Mouse (Mus musculus): Measurements from ENCODE around the gene Pcsk7. TPM values are rescaled to one million over a fixed set of nuclear protein-coding genes. Genes with fewer than 3 reads are reported as not detected.

Gene Pcsk7
- polyA plus RNA-seq, 1 experiment from 2014 or later, result 19.7 TPM

GRCm38 (mm10) chr9:45938952-45939637 lies 32.8 kb downstream of the Pcsk7 start:
- WGBS, result 80% methylated on average over 15 of the region's 15 CpGs
- no peak overlapping the region for H3K27ac ChIP-seq (ENCODE audit: poor library complexity, severe bottlenecking)
- H3K36me3 ChIP-seq, result peaks cover 59% of the 10 kb centered on the region
- H3K9me3 ChIP-seq (replicated peaks), result no peaks in the 10 kb centered on the region
- no peak overlapping the region for H3K4me3 ChIP-seq
- no peak overlapping the region for H3K9ac ChIP-seq
- no peak overlapping the region for H3K4me2 ChIP-seq
- H3K27me3 ChIP-seq (replicated peaks), result no peaks in the 10 kb centered on the region
- no peak for ATAC-seq (ENCODE audit: insufficient number of reproducible peaks, low FRiP score)
- H3K4me1 ChIP-seq (replicated peaks), result peaks cover 22% of the 10 kb centered on the region

GRCm38 (mm10) chr9:45939794-45940193 lies 33.5 kb downstream of the Pcsk7 start:
- H3K4me3 ChIP-seq, result no peak overlapping the region
- H3K27ac ChIP-seq (ENCODE audit: poor library complexity, severe bottlenecking), result no peak overlapping the region
- no peak overlapping the region for H3K9ac ChIP-seq
- WGBS, result 88% methylated on average over 6 of the region's 6 CpGs
- H3K27me3 ChIP-seq (replicated peaks), result no peaks in the 10 kb centered on the region
- H3K9me3 ChIP-seq (replicated peaks), result no peaks in the 10 kb centered on the region
- ATAC-seq (ENCODE audit: insufficient number of reproducible peaks, low FRiP score), result no peak
- H3K4me2 ChIP-seq, result no peak overlapping the region
- H3K36me3 ChIP-seq, result peaks cover 66% of the 10 kb centered on the region
- peaks cover 17% of the 10 kb centered on the region for H3K4me1 ChIP-seq (replicated peaks)

GRCm38 (mm10) chr9:45941329-45941888 lies 35.1 kb downstream of the Pcsk7 start:
- no peaks in the 10 kb centered on the region for H3K9me3 ChIP-seq (replicated peaks)
- H3K4me2 ChIP-seq, result no peak overlapping the region
- no peak for ATAC-seq (ENCODE audit: insufficient number of reproducible peaks, low FRiP score)
- peaks cover 5% of the 10 kb centered on the region for H3K4me1 ChIP-seq (replicated peaks)
- H3K27me3 ChIP-seq (replicated peaks), result no peaks in the 10 kb centered on the region
- H3K27ac ChIP-seq (ENCODE audit: poor library complexity, severe bottlenecking), result no peak overlapping the region
- no peak overlapping the region for H3K9ac ChIP-seq
- peaks cover 82% of the 10 kb centered on the region for H3K36me3 ChIP-seq
- no peak overlapping the region for H3K4me3 ChIP-seq
- 64% methylated on average over 18 of the region's 18 CpGs for WGBS

- H3K4me2 ChIP-seq, result no peak overlapping the region
- no peaks in the 10 kb centered on the region for H3K4me1 ChIP-seq (replicated peaks)
- WGBS, result 90% methylated on average over 16 of the region's 16 CpGs
- no peak for ATAC-seq (ENCODE audit: insufficient number of reproducible peaks, low FRiP score)
- no peak overlapping the region for H3K27ac ChIP-seq (ENCODE audit: poor library complexity, severe bottlenecking)
- H3K27me3 ChIP-seq (replicated peaks), result no peaks in the 10 kb centered on the region
- H3K9ac ChIP-seq, result no peak overlapping the region
- peaks cover 93% of the 10 kb centered on the region for H3K36me3 ChIP-seq
- H3K4me3 ChIP-seq, result no peak overlapping the region
- no peaks in the 10 kb centered on the region for H3K9me3 ChIP-seq (replicated peaks)
Observed at GRCm38 (mm10) chr9:45942464-45942863, 36.2 kb downstream of the Pcsk7 start.

GRCm38 (mm10) chr9:45942916-45943315 lies 36.6 kb downstream of the Pcsk7 start:
- H3K9ac ChIP-seq, result no peak overlapping the region
- no peaks in the 10 kb centered on the region for H3K9me3 ChIP-seq (replicated peaks)
- 88% methylated on average over 8 of the region's 8 CpGs for WGBS
- no peak overlapping the region for H3K27ac ChIP-seq (ENCODE audit: poor library complexity, severe bottlenecking)
- no peak overlapping the region for H3K4me3 ChIP-seq
- H3K4me2 ChIP-seq, result no peak overlapping the region
- H3K36me3 ChIP-seq, result peaks cover 96% of the 10 kb centered on the region
- ATAC-seq (ENCODE audit: insufficient number of reproducible peaks, low FRiP score), result no peak
- no peaks in the 10 kb centered on the region for H3K27me3 ChIP-seq (replicated peaks)
- no peaks in the 10 kb centered on the region for H3K4me1 ChIP-seq (replicated peaks)

- H3K4me2 ChIP-seq, result no peak overlapping the region
- no peaks in the 10 kb centered on the region for H3K9me3 ChIP-seq (replicated peaks)
- no peaks in the 10 kb centered on the region for H3K27me3 ChIP-seq (replicated peaks)
- no peak overlapping the region for H3K27ac ChIP-seq (ENCODE audit: poor library complexity, severe bottlenecking)
- H3K36me3 ChIP-seq, result peaks cover 94% of the 10 kb centered on the region
- no peak overlapping the region for H3K9ac ChIP-seq
- WGBS, result 92% methylated on average over 8 of the region's 8 CpGs
- no peak overlapping the region for H3K4me3 ChIP-seq
- ATAC-seq (ENCODE audit: insufficient number of reproducible peaks, low FRiP score), result peak; percentile 27; the same call in 1 of the 2 replicates
- H3K4me1 ChIP-seq (replicated peaks), result no peaks in the 10 kb centered on the region
Observed at GRCm38 (mm10) chr9:45943628-45944505, 37.6 kb downstream of the Pcsk7 start.

GRCm38 (mm10) chr9:45944506-45945400 lies 38.5 kb downstream of the Pcsk7 start:
- Histone ChIP-seq H3K36me3 (peaks cover 94% of the 10 kb centered on the region), H3K4me3 (no peak overlapping the region), H3K27ac (ENCODE audit: poor library complexity, severe bottlenecking) (no peak overlapping the region), H3K27me3 (replicated peaks) (no peaks in the 10 kb centered on the region), H3K9me3 (replicated peaks) (no peaks in the 10 kb centered on the region), H3K9ac (no peak overlapping the region), H3K4me2 (no peak overlapping the region), H3K4me1 (replicated peaks) (no peaks in the 10 kb centered on the region)
- WGBS, result 77% methylated on average over 13 of the region's 13 CpGs
- ATAC-seq (ENCODE audit: insufficient number of reproducible peaks, low FRiP score), result no peak

- no peak for ATAC-seq (ENCODE audit: insufficient number of reproducible peaks, low FRiP score)
- H3K4me3 ChIP-seq, result no peak overlapping the region
- 90% methylated on average over 13 of the region's 13 CpGs for WGBS
- H3K27ac ChIP-seq (ENCODE audit: poor library complexity, severe bottlenecking), result no peak overlapping the region
- H3K4me1 ChIP-seq (replicated peaks), result no peaks in the 10 kb centered on the region
- H3K9me3 ChIP-seq (replicated peaks), result no peaks in the 10 kb centered on the region
- H3K4me2 ChIP-seq, result no peak overlapping the region
- no peak overlapping the region for H3K9ac ChIP-seq
- peaks cover 99% of the 10 kb centered on the region for H3K36me3 ChIP-seq
- no peaks in the 10 kb centered on the region for H3K27me3 ChIP-seq (replicated peaks)
Observed at GRCm38 (mm10) chr9:45945721-45946120, 39.4 kb downstream of the Pcsk7 start.

GRCm38 (mm10) chr9:45946182-45946871 lies 40.0 kb downstream of the Pcsk7 start:
- Histone ChIP-seq H3K4me3 (no peak overlapping the region), H3K27ac (ENCODE audit: poor library complexity, severe bottlenecking) (no peak overlapping the region), H3K9ac (no peak overlapping the region), H3K9me3 (replicated peaks) (no peaks in the 10 kb centered on the region), H3K36me3 (peaks cover 96% of the 10 kb centered on the region), H3K27me3 (replicated peaks) (no peaks in the 10 kb centered on the region), H3K4me2 (no peak overlapping the region), H3K4me1 (replicated peaks) (no peaks in the 10 kb centered on the region)
- WGBS, result 79% methylated on average over 16 of the region's 16 CpGs
- ATAC-seq (ENCODE audit: insufficient number of reproducible peaks, low FRiP score), result no peak

GRCm38 (mm10) chr9:45946872-45947183 lies 40.5 kb downstream of the Pcsk7 start:
- 83% methylated on average over 10 of the region's 10 CpGs for WGBS

More at GRCm38 (mm10) chr9:45946872-45947183, 40.5 kb downstream of the Pcsk7 start:
- Histone ChIP-seq H3K9ac (no peak overlapping the region), H3K4me2 (no peak overlapping the region), H3K4me3 (no peak overlapping the region), H3K27ac (ENCODE audit: poor library complexity, severe bottlenecking) (no peak overlapping the region), H3K27me3 (replicated peaks) (no peaks in the 10 kb centered on the region), H3K4me1 (replicated peaks) (no peaks in the 10 kb centered on the region), H3K36me3 (peaks cover 96% of the 10 kb centered on the region), H3K9me3 (replicated peaks) (no peaks in the 10 kb centered on the region)
- no peak for ATAC-seq (ENCODE audit: insufficient number of reproducible peaks, low FRiP score)
